Mouse (Mus musculus) liver, embryonic 14 days (tissue): ENCODE data around the gene Cyp3a11. TPM values are rescaled to one million over a fixed set of nuclear protein-coding genes. Genes with fewer than 3 reads are reported as not detected.

Experiments used
- polyA plus RNA-seq: library from polyadenylated mRNA; depleted of rRNA; stranded (reverse); fragments of >200 nt; gene quantifications from 2 replicates; pipeline ENCODE4 v1.2.3, GENCODE M21; 2012; rRNA removed

Gene Cyp3a11
- 1.5 and 1.6 TPM in 2 replicates for polyA plus RNA-seq

DNA sequence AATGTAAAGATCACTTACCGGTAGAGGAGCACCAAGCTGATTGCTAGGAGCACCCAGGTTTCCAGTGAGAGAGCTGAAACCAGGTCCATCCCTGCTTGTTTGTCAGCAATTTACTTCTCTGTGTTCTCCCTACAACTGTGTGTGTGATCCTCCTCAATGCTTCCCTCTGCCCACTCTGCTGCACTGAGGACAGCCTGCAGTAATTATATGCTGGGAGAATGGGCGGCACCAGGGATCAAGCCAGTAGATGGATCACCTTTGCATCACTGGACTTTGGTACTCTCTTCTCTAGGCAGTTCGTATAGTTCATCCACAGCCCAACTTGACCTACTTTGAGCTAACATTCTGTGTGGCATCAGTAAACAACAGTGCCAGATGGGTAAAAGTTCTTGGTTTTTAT is at the start of gene Cyp3a11:
TSS of gene Cyp3a11 (minus strand) at position 277 of the 400 bp plus-strand sequence.

DNA sequence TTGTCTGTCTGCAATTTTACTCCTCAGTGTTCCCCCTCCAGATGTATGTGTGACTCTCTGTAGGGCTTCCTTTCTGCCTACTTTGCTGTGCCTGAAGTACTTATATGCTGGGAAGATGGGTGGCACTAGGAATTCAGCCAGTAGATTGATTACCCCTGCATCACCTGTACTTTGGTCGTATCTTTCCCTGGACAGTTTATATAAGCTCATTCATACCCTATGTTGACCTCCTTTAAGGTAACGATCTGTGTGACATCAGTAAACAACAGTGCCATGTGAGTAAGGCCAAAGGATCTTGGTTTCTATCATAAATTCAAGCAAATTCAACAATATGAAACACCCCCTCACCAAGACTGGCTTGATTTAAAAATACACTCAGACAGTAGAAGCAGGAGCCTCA is 74.0 kb downstream of the Cyp3a11 start, which contains the start of gene Cyp3a44:
TSS of gene Cyp3a44 (minus strand) at position 79 of the 400 bp plus-strand sequence.

Other genes with a start within 250 kb of the Cyp3a11 start
- gene Cyp3a41a, start 159.8 kb downstream of the Cyp3a11 start, polyA plus RNA-seq, result 0.02 and 0.05 TPM in 2 replicates
- 0.01 TPM in 1 of 2 replicates, not detected in the other for gene Cyp3a44, start 74.1 kb downstream of the Cyp3a11 start, polyA plus RNA-seq
- gene Cyp3a25, start 129.7 kb upstream of the Cyp3a11 start, polyA plus RNA-seq, result 0.05 and 0.06 TPM in 2 replicates
- gene Cyp3a59, start 199.3 kb upstream of the Cyp3a11 start, polyA plus RNA-seq, result not detected in 2 replicates